Mouse (Mus musculus) megakaryocyte, embryonic 14.5 days (primary cell): ENCODE measurements at regions not wholly inside any gene's neighbourhood (a gene's known extent, or its start where the extent isn't known, plus 50 kb on each side); places are given as distances from the start of the nearest gene placed in this dataset.

ENCODE experiments used
- H3K27me3 ChIP-seq: replicated peaks from 2 replicates; pipeline ENCODE3; 2012; ENCODE audit warnings: inconsistent platforms
- H3K36me3 ChIP-seq: replicated peaks from 2 replicates; pipeline ENCODE3; 2012; ENCODE audit warnings: low read length, inconsistent platforms, mixed read lengths
- H3K4me1 ChIP-seq: 2 replicates; pipeline ENCODE4 v1.6.1; 2012; ENCODE audit warnings: inconsistent platforms
- H3K4me3 ChIP-seq: replicated peaks from 2 replicates; pipeline ENCODE3; 2012; ENCODE audit warnings: moderate library complexity, mild to moderate bottlenecking, inconsistent platforms
- H3K9me3 ChIP-seq: 2 replicates; pipeline ENCODE4 v1.6.1; 2012; ENCODE audit warnings: inconsistent platforms
- FLI1 ChIP-seq: IDR thresholded peaks from 2 replicates; pipeline ENCODE4 v1.6.1; 2012; ENCODE audit warnings: low read length, inconsistent platforms, mixed read lengths
- GATA1 ChIP-seq: IDR thresholded peaks from 3 replicates; pipeline ENCODE4 v1.6.1; 2012; ENCODE audit warnings: mixed read lengths, low read length, inconsistent platforms, borderline replicate concordance

DNA sequence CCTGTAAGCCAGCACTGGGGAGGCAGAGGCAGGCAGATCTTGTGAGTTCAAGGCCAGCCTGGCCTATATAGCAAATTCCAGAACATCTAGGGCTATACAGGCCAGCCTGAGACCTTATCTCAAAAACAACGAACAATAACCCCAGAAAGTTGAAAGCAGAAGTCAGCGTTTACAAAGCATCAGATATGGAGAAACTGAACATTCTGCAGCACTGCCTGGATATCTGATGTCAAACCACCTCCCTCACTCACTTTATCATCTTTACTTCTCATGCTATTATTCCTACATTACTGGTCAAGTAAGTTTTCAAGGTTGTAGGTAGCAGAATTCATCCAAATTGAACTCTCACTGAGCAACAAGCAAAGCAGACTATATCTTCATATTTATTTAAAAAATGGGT lies 135.0 kb downstream of the Zfp706 start:
- H3K27me3 ChIP-seq = no peaks in the 10 kb centered on the region
- peaks cover 23% of the 10 kb centered on the region for H3K36me3 ChIP-seq
- no peaks in the 10 kb centered on the region for H3K9me3 ChIP-seq
- H3K4me1 ChIP-seq = peaks cover 89% of the 10 kb centered on the region
- TF ChIP-seq GATA1 = no peak
- TF ChIP-seq FLI1 = no peak
- no peak overlapping the region for H3K4me3 ChIP-seq

DNA sequence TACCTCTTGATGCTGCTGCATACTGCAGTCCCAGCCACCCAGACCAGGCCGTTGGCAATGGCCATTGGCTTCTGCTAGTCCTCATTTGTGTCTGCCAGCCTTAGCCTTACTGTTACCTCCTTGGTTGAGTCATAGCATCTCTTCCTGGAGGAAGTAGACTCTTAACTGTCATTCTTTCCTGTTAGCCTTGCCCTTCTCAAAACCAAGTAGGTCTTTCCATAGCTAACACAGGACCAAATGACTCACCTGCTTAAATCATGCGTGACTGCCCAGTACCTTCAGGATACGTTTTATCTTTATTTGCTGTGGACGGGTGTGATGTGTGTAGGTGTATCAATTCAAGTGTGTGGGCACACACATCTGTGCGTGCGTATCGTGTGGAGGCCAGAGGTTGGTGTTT lies 136.9 kb downstream of the Zfp706 start:
- no peaks in the 10 kb centered on the region for H3K27me3 ChIP-seq
- H3K4me1 ChIP-seq = peaks cover 89% of the 10 kb centered on the region
- no peak for TF ChIP-seq FLI1
- TF ChIP-seq GATA1 = no peak
- no peaks in the 10 kb centered on the region for H3K9me3 ChIP-seq
- H3K36me3 ChIP-seq = peaks cover 23% of the 10 kb centered on the region
- no peak overlapping the region for H3K4me3 ChIP-seq

DNA sequence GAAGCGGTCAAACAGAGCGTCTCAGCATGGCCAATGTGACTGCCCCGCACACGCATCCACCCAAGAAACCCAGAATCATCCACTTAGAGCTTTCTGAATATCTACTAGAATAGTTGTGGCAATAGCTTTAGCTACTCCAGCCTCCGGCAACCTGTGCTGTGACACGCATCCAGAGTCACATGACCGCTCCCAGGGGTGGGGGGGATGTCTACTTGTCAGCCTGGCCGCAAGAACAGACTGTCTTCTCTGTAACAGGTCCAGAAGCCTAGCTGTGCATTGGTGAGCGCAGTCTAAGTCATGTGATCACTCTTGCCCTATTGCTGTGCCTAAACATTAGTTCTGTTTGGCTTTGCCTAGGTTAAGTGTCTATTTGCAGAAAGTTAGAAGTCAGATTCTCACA lies 137.5 kb downstream of the Zfp706 start:
- Histone ChIP-seq H3K27me3 (no peaks in the 10 kb centered on the region), H3K36me3 (peaks cover 20% of the 10 kb centered on the region), H3K9me3 (no peaks in the 10 kb centered on the region), H3K4me3 (no peak overlapping the region), H3K4me1 (peaks cover 89% of the 10 kb centered on the region)
- TF ChIP-seq FLI1 (no peak), GATA1 (no peak)

DNA sequence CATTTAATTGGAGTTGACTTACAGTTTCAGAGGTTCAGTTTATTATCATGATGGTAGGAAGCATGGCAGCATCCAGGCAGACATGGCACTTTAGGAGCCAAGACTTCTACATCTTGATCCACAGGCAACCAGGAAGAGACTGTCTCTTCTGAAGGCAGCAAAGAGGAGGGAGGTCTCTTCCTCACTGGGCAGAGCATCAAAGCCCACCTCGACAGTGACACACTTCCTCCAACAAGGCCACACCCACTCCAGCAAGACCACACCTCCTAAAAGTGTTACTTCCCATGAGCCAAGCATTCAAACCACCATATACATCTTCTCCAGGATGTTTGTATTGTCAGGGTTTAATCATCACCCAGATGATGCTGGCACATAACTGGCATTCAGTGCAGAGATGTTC lies 141.5 kb downstream of the Zfp706 start:
- Histone ChIP-seq H3K27me3 (no peaks in the 10 kb centered on the region), H3K4me1 (peaks cover 88% of the 10 kb centered on the region), H3K4me3 (peak overlapping the region; percentile 84), H3K9me3 (peaks cover 6% of the 10 kb centered on the region; the same call in 1 of the 2 replicates), H3K36me3 (peaks cover 20% of the 10 kb centered on the region)
- TF ChIP-seq GATA1 = no peak
- no peak for TF ChIP-seq FLI1

DNA sequence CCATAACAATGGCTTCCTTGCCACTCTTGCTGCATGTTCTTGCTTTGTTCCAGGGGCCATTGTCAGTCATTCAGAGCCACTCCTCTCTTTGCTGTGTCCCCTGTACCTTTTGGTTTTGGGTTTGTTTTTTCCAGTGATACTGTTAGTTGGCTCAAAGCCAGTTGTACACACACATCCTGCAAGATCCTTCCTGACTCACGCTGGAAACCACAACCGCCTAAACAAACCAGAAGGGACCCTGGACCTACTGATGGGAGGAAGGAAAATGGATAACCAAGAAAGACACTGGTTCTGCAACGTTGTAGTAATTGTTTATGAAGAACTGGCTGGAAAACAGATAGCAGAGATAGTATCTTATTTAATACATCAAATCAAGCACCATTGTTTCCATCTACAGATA lies 142.2 kb downstream of the Zfp706 start:
- TF ChIP-seq GATA1 (no peak), FLI1 (no peak)
- Histone ChIP-seq H3K4me3 (peak overlapping the region; percentile 68), H3K9me3 (peaks cover 6% of the 10 kb centered on the region; the same call in 1 of the 2 replicates), H3K36me3 (peaks cover 13% of the 10 kb centered on the region), H3K4me1 (peaks cover 81% of the 10 kb centered on the region), H3K27me3 (no peaks in the 10 kb centered on the region)

DNA sequence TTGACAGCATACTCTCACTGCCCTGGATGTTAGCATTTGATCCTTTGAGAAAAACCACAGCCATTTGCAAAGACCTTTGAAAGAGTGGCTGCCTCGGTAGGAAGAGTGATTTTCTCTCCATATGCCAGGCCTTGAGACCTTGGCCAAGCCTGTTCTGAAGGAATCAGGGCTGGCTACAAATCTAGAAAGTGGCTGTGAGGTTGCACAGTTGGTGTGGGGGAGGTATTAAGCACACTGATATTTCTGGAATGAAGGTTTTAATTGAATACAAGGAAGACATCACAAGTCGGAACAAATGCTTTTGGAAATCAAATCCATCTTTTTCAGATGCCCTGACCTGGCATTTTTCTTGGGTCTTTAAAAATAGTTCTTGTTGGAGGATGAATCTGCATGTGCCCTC lies 143.5 kb downstream of the Zfp706 start:
- no peaks in the 10 kb centered on the region for H3K27me3 ChIP-seq
- no peak overlapping the region for H3K4me3 ChIP-seq
- H3K4me1 ChIP-seq = peaks cover 72% of the 10 kb centered on the region
- peaks cover 12% of the 10 kb centered on the region for H3K36me3 ChIP-seq
- H3K9me3 ChIP-seq = peaks cover 6% of the 10 kb centered on the region; the same call in 1 of the 2 replicates
- no peak for TF ChIP-seq FLI1
- no peak for TF ChIP-seq GATA1

DNA sequence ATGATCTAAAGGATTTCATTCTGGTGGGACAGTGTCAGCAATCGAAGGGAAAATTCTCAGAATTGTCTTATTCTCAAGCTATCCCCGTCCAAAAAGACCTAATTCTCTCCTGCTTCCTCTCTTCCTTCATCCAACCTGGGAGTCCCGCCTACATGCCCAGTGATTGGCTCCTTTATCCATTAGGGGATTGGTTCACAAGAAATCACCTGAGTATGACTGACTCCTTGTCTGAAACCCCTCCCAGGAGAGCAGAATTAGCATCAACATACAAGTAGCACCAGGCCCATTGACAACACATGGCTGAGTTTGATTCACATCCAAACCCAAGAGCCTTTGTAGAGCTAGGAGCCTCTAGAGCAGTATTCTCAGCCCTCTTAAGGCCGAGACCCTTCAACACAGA lies 148.9 kb downstream of the Zfp706 start:
- peaks cover 11% of the 10 kb centered on the region for H3K36me3 ChIP-seq
- H3K27me3 ChIP-seq = no peaks in the 10 kb centered on the region
- TF ChIP-seq GATA1 (no peak), FLI1 (no peak)
- peaks cover 6% of the 10 kb centered on the region; the same call in 1 of the 2 replicates for H3K9me3 ChIP-seq
- peaks cover 68% of the 10 kb centered on the region for H3K4me1 ChIP-seq
- H3K4me3 ChIP-seq = no peak overlapping the region

DNA sequence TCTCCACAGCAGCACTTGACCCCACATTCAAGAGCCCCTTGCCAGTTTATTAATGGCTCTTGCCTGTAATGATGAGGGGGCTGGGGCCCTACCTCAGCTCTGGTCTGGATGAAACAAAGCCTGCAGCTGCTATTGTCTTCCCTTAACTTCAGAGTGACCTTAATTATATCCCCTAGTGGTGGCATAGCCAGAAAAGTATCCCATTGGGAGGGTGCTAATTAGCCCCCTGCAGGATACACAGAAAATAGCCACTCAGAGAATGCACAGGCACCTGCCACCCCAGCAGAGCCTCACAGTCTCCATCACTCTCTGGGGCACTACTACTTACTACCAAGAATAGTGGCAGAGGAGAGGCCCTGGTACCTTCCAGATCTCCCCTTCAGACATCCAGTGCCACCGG lies 150.0 kb downstream of the Zfp706 start:
- H3K4me1 ChIP-seq = peaks cover 69% of the 10 kb centered on the region
- TF ChIP-seq GATA1 (no peak), FLI1 (no peak)
- H3K36me3 ChIP-seq = peaks cover 10% of the 10 kb centered on the region
- no peaks in the 10 kb centered on the region for H3K27me3 ChIP-seq
- H3K9me3 ChIP-seq = peaks cover 6% of the 10 kb centered on the region; the same call in 1 of the 2 replicates
- peak overlapping the region; percentile 28 for H3K4me3 ChIP-seq

DNA sequence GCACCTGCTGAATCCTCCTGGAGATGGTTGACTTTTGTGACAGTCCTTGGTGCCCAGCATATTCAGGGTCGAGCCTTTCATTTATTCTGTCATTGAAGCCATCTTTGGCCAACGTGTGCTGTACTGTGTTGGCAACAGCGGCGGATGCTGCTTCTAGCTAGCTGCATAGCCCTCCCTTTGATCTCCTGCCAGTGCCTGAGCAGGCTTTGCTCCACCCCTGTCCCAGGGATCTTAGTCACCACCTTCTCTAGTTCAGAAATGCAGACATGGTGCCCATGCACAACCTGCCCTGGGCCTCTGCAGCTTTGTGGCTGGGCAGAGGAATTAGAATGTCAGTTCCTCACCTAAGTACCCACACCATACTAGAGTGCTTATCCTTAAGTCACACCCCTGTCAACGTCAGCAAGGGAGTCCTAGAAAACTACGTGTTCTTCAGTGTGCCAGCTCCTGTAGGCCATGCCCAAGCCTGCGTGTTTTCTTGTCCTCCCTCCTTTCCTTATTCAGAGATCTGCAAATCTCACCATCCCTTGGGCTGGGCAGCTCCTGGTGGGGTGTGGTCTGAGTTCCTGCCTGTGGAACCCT lies 151.9 kb downstream of the Zfp706 start:
- H3K36me3 ChIP-seq = peaks cover 4% of the 10 kb centered on the region
- TF ChIP-seq FLI1 (no peak), GATA1 (no peak)
- peaks cover 77% of the 10 kb centered on the region for H3K4me1 ChIP-seq
- peak overlapping the region; percentile 44 for H3K4me3 ChIP-seq
- 0 out of 2 replicates have a peak, but pooled peaks cover 3% of the 10 kb centered on the region for H3K9me3 ChIP-seq
- H3K27me3 ChIP-seq = no peaks in the 10 kb centered on the region

DNA sequence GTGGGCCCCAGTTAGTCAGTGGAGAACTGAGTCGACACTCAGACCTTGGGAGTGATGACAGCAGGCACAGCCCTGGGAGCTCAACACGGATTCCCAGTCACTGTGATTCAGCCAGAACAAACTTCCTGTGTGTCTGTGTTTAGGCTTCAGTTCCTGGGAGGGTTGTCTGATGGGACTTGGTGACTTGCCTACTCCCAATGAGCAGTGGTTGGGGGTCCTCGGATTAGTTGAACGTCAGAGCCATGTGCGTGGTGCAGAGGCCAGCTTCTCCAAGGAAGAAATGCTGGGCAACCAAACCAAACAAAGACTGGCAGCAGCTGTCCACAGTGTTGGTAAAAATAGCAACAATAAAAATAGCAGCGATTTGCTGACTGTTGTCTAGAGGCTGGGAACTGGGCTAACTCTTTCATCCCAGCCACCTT lies 152.7 kb downstream of the Zfp706 start:
- TF ChIP-seq FLI1 (no peak), GATA1 (no peak)
- H3K9me3 ChIP-seq = 0 out of 2 replicates have a peak, but pooled peaks cover 3% of the 10 kb centered on the region
- peaks cover 4% of the 10 kb centered on the region for H3K36me3 ChIP-seq
- no peak overlapping the region for H3K4me3 ChIP-seq
- H3K4me1 ChIP-seq = peaks cover 81% of the 10 kb centered on the region
- no peaks in the 10 kb centered on the region for H3K27me3 ChIP-seq
